Mouse (Mus musculus) heart, postnatal 0 days (tissue): ENCODE results near the gene 8030474K03Rik.

Source experiments
- CTCF ChIP-seq: IDR thresholded peaks from 2 replicates; pipeline ENCODE4 v1.5.1; 2016; ENCODE audit warnings: antibody characterized with exemption, control low read depth, low read depth
- EP300 ChIP-seq: IDR thresholded peaks from 2 replicates; pipeline ENCODE4 v1.6.1; 2016; ENCODE audit warnings: antibody characterized with exemption, low read depth

GRCm38 (mm10) chrX:101847191-101847795, 52.8 kb downstream of the 8030474K03Rik start:
- TF ChIP-seq CTCF, result no peak
- TF ChIP-seq EP300, result no peak
